Mouse (Mus musculus): Measurements from ENCODE around the gene Rest. TPM values are rescaled to one million over a fixed set of nuclear protein-coding genes. Genes with fewer than 3 reads are reported as not detected.

The Rest gene
- polyA plus RNA-seq, 1 experiment from 2014 or later = 19.5 TPM

Small RNA genes within 50 kb of the gene (microRNA-seq; reads per million reads assigned to microRNA genes)
- gene Mir5098 = 0.90 reads per million

Other genes with a start within 250 kb of the Rest start
- 0.12 TPM in 1 of 2 replicates, not detected in the other for gene Thegl, start 249.5 kb upstream of the Rest start, polyA plus RNA-seq (2016; fragmentation: Nextera tagmentation; extraction: Ambion mirVana)
- 0.14 TPM in 1 of 2 replicates, not detected in the other for gene Hopx, start 150.4 kb upstream of the Rest start, polyA plus RNA-seq (2016; fragmentation: Nextera tagmentation; extraction: Ambion mirVana)
- gene Spink2, start 54.0 kb upstream of the Rest start, polyA plus RNA-seq (2016; fragmentation: Nextera tagmentation; extraction: Ambion mirVana) = 0.53 and 0.86 TPM in 2 replicates
- 32.9 and 37.2 TPM in 2 replicates for gene Noa1, start 44.6 kb downstream of the Rest start, polyA plus RNA-seq (2016; fragmentation: Nextera tagmentation; extraction: Ambion mirVana)
- 97.2 and 100 TPM in 2 replicates for gene Polr2b, start 44.7 kb downstream of the Rest start, polyA plus RNA-seq (2016; fragmentation: Nextera tagmentation; extraction: Ambion mirVana)
- gene Igfbp7, start 142.6 kb downstream of the Rest start, polyA plus RNA-seq (2016; fragmentation: Nextera tagmentation; extraction: Ambion mirVana) = 10.4 and 16.3 TPM in 2 replicates

Data from midbrain, embryonic 10.5 days (tissue).